Mouse (Mus musculus): Measurements from ENCODE around the gene Phykpl. TPM values are rescaled to one million over a fixed set of nuclear protein-coding genes. Genes with fewer than 3 reads are reported as not detected.
A peak's percentile ranks its signal among the peaks of the same experiment; 100 is the strongest.

The Phykpl gene
- 1 to 10 TPM; 7.8 to 8.2 TPM for total RNA-seq (2021)
- long read RNA-seq, experiment 1, partial matches to known transcripts, result 0 of 1 reads
- long read RNA-seq, experiment 1, other reads (novel, unspliced or antisense), result 0 of 1 reads
- long read RNA-seq, experiment 2, partial matches to known transcripts, result 1 of 3 reads
- long read RNA-seq, experiment 2, other reads (novel, unspliced or antisense), result 2 of 3 reads

- Histone ChIP-seq H3K4me3 (peak within 1 kb of the TSS; percentile 74), H3K27ac (peak within 1 kb of the TSS; percentile 98)
- intact Hi-C loops (cut with DNase I), result loop anchor here (1.0 to 5.0 kb wide), 2 partner anchors 47 to 51 kb away; partner anchors contain the start of gene Rmnd5b
- peak; percentile 94 to 96 for DNase-seq (ENCODE audit: extremely low spot score in 1 of 2, low spot score in 2 of 2)
- peak; percentile 27 for TF ChIP-seq CTCF (IDR thresholded peaks at IDR 0.05)
Measured at GRCm38 (mm10) chr11:51584431-51585248, at the start of gene Phykpl. Phykpl (plus strand) TSS chr11:51584757.

DNA sequence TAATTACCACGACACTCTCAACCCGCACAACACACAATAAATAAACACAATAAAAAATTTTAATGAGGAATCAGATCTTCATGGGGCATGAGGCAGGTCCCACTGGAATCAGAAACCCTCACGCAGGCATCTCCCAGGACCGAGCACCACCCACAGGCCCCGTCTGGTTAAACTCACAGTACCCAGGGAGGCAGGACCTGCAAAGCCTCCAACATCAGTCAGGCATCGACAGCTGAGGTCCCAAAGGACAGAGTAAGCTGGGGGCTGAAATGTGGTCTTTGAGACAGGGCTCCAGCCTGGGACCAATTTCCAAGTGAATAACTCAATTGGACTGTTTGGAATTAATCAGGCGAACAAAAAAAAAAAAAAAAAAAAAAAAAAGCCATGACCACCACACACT, 46.2 kb upstream of the Phykpl start:
- TF ChIP-seq CTCF (IDR thresholded peaks at IDR 0.05), result no peak
- Histone ChIP-seq H3K27ac (no peak overlapping the region), H3K4me3 (no peak overlapping the region)
- intact Hi-C loops (cut with DNase I), result loop anchor here (5.0 to 10.0 kb wide), 3 partner anchors 44 to 596 kb away; partner anchors contain the start of genes 4933414I15Rik, Phykpl and Zfp354a
- DNase-seq (ENCODE audit: extremely low spot score in 1 of 2, low spot score in 2 of 2), result no peak

- intact Hi-C loops (cut with DNase I), result loop anchor here (1.0 to 10.0 kb wide), 4 partner anchors 43 to 597 kb away; partner anchors contain the start of genes 4933414I15Rik, Col23a1, Phykpl and Zfp354a
- H3K27ac ChIP-seq, result no peak overlapping the region
- DNase-seq (ENCODE audit: extremely low spot score in 1 of 2, low spot score in 2 of 2), result no peak
Measured at GRCm38 (mm10) chr11:51538919-51539758, 45.4 kb upstream of the Phykpl start.

GRCm38 (mm10) chr11:51539759-51540282, 44.7 kb upstream of the Phykpl start:
- Histone ChIP-seq H3K27ac (no peak overlapping the region), H3K4me3 (no peak overlapping the region)
- TF ChIP-seq CTCF (IDR thresholded peaks at IDR 0.05), result peak; percentile 96
- intact Hi-C loops (cut with DNase I), result loop anchor here (1.0 to 10.0 kb wide), 4 partner anchors 42 to 598 kb away; partner anchors contain the start of genes 4933414I15Rik, Col23a1, Phykpl and Zfp354a
- DNase-seq (ENCODE audit: extremely low spot score in 1 of 2, low spot score in 2 of 2), result peak; percentile 90 to 94

More at GRCm38 (mm10) chr11:51538919-51539758, 45.4 kb upstream of the Phykpl start:
- TF ChIP-seq CTCF (IDR thresholded peaks at IDR 0.05), result no peak
- no peak overlapping the region for H3K4me3 ChIP-seq

DNA sequence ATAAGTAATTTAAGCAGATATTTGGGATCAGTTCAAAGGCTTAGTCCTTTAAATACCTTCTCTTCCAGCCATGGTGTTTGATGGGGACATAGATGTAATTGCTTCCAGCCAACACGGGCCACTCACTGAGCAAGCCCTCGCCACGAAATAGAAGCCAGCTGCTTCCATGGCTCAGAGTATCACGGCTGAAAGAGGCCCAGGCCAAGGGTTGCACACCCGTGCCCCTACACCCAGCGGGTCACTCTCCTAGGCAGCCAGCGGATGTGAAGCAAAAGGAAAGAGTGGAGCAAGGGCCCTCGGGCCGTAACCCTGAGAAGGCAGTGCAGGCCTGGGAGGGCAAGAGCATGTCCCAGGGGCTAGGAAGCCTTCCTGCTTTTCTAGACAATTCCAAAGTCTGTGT, 42.1 kb upstream of the Phykpl start:
- TF ChIP-seq CTCF (IDR thresholded peaks at IDR 0.05), result no peak
- Histone ChIP-seq H3K4me3 (no peak overlapping the region), H3K27ac (no peak overlapping the region)
- intact Hi-C loops (cut with DNase I), result no loop called here
- no peak for DNase-seq (ENCODE audit: extremely low spot score in 1 of 2, low spot score in 2 of 2)

DNA sequence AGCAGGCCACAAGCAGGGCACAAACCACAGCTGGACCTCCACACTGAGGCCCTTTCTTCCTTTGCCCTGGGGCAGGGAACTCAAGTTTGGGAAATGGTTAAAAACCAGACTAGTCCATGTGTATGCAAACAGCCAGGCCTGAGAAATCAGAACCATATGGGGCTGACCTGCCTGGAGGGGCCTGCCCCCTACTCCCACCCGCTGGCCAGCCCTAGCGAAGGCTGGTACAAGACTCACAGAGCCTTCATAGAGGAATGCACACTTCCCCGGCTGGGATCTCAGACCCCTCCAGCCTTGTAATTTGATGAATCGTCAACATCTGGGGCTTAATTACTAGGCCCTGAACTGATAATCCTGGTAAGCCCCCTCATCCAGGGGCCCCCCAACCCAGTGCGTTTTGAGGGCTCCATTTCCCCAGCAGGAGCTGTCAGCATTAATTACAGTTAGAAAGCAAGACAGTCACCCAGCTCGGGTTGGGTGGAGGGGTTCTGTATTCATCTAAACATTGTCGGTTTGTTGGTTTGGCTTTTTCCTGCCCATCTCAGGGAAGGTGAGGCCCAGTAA, 41.0 kb upstream of the Phykpl start:
- no peak for DNase-seq (ENCODE audit: extremely low spot score in 1 of 2, low spot score in 2 of 2)
- no peak overlapping the region for H3K4me3 ChIP-seq
- intact Hi-C loops (cut with DNase I), result no loop called here
- no peak overlapping the region for H3K27ac ChIP-seq
- no peak for TF ChIP-seq CTCF (IDR thresholded peaks at IDR 0.05)

DNA sequence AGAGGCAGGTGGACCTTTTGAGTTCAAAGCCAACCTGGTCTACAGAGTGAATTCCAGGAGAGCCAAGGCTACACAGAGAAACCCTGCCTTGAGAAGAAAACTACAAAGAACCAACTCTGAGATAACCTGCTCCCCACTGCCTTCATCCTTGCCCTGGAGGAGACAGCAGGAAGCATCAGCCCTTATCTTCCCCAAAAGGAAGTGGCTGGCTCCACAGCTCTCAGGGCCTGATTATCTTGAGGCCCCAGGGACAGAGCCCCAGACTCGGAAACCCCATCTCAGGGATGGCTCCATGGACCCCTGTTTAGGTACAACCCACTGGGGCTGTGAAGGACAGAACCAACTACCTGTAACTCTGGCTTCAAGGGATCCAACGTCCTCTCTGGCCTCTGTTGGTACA, 40.1 kb upstream of the Phykpl start:
- intact Hi-C loops (cut with DNase I), result no loop called here
- H3K4me3 ChIP-seq, result no peak overlapping the region
- no peak overlapping the region for H3K27ac ChIP-seq
- TF ChIP-seq CTCF (IDR thresholded peaks at IDR 0.05), result no peak
- no peak for DNase-seq (ENCODE audit: extremely low spot score in 1 of 2, low spot score in 2 of 2)

DNA sequence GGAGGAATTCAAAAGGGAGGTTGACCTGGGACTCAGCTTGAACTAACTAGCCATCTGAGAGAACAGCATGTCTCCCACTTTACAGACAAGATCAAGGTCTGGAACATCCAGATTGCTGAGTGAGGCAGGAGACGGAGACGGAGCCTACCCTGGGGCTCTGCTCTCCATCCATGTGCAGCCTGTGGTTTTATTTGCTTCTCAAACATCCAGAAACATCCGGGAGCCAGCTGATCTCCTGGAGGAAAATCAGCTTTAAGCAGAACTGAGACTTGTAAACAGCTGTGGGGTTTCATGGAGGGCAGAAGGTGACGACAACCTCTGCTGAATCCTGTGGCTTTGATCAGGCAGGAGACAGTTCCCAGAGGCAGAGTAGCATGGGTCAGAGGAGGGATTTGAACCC, 38.7 kb upstream of the Phykpl start:
- no peak for TF ChIP-seq CTCF (IDR thresholded peaks at IDR 0.05)
- DNase-seq (ENCODE audit: extremely low spot score in 1 of 2, low spot score in 2 of 2), result no peak
- H3K27ac ChIP-seq, result no peak overlapping the region
- intact Hi-C loops (cut with DNase I), result no loop called here
- H3K4me3 ChIP-seq, result no peak overlapping the region

- DNase-seq (ENCODE audit: extremely low spot score in 1 of 2, low spot score in 2 of 2), result no peak
- TF ChIP-seq CTCF (IDR thresholded peaks at IDR 0.05), result no peak
Measured at GRCm38 (mm10) chr11:51551253-51551652, 33.3 kb upstream of the Phykpl start.

GRCm38 (mm10) chr11:51552091-51552490, 32.5 kb upstream of the Phykpl start:
- intact Hi-C loops (cut with DNase I), result no loop called here

More at GRCm38 (mm10) chr11:51551253-51551652, 33.3 kb upstream of the Phykpl start:
- Histone ChIP-seq H3K4me3 (no peak overlapping the region), H3K27ac (no peak overlapping the region)
- intact Hi-C loops (cut with DNase I), result no loop called here

DNA sequence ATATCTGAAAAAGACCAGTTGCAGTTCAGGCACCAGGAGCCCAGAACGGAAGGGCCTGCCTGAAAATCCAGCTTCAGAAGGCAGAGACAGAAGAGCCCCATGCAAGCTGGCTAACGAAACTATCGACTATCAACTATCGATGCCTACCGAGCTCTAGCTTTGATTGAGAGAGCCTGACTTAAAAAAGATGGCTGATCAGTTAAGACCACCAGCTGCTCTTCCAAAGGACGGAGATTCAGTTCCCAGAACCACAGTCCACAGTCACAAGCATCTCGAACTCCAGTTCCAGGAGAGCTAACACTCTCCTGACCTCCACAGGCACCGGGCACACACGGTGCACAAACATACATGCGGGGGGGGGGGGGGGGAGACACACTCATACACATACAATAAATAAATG, 30.0 kb upstream of the Phykpl start:
- intact Hi-C loops (cut with DNase I), result no loop called here
- Histone ChIP-seq H3K27ac (no peak overlapping the region), H3K4me3 (no peak overlapping the region)
- no peak for TF ChIP-seq CTCF (IDR thresholded peaks at IDR 0.05)
- no peak for DNase-seq (ENCODE audit: extremely low spot score in 1 of 2, low spot score in 2 of 2)

More at GRCm38 (mm10) chr11:51552091-51552490, 32.5 kb upstream of the Phykpl start:
- no peak for DNase-seq (ENCODE audit: extremely low spot score in 1 of 2, low spot score in 2 of 2)
- H3K4me3 ChIP-seq, result no peak overlapping the region
- no peak overlapping the region for H3K27ac ChIP-seq
- no peak for TF ChIP-seq CTCF (IDR thresholded peaks at IDR 0.05)

Measured in left cerebral cortex, adult 2 months (tissue).